Mouse (Mus musculus): ENCODE results near the gene Elk3.

The Elk3 gene

DNA sequence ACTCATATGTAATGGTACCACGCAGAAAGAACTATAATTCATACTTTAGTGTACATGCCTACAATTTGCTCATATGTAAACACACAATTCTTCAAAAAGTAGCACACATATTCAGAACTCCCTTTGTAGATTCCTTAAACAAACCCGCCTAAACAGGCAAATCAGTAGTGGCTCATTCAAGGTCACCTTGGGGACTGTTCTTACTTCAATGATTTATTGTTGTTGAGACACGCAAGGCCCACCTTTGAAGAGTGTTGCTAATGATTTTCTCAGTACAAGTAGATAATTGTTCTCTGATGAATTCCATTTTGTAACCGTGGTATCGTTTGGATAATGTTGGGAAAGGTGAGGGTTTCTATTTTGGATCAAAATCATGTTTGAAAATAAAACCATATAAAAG, 17.4 kb upstream of the Elk3 start:
- DNase-seq, result no peak

DNA sequence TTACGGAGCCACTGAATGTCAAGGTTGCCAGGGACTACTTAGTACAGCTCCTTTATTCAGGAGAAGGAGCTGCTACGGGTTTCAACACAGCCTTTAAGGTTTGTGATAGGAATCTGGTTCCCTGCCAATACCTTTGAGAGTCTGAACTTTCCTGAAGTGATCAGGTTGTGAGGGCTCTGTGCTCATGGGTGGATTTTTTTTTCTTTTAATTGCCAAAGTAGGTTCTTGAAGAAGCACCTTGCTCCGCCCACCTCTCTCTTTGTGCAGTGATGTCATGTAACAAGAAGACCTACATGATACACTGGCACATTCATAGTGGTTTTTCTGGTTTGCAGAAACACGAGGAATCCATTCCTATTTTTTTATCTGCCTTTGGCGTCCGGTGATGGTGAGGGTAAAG, 16.3 kb upstream of the Elk3 start:
- DNase-seq, result no peak

DNA sequence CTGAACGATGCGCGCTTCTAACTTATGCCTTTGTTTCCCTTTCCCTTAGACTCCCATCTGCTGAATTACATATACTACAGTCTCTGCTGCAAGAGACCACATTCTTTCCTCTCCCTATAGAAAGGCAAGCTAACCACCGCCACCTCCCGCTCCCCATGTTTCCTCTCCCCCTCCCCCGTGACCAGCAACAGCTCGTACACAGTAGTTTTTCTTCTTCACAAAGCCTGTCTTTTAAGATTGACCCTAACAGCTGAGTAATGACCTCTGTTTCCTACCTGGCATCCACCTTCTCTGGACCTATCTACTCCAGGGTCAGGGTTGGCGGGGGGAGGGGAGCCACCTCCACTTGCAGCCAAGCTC, 15.8 kb upstream of the Elk3 start:
- DNase-seq, result no peak

DNA sequence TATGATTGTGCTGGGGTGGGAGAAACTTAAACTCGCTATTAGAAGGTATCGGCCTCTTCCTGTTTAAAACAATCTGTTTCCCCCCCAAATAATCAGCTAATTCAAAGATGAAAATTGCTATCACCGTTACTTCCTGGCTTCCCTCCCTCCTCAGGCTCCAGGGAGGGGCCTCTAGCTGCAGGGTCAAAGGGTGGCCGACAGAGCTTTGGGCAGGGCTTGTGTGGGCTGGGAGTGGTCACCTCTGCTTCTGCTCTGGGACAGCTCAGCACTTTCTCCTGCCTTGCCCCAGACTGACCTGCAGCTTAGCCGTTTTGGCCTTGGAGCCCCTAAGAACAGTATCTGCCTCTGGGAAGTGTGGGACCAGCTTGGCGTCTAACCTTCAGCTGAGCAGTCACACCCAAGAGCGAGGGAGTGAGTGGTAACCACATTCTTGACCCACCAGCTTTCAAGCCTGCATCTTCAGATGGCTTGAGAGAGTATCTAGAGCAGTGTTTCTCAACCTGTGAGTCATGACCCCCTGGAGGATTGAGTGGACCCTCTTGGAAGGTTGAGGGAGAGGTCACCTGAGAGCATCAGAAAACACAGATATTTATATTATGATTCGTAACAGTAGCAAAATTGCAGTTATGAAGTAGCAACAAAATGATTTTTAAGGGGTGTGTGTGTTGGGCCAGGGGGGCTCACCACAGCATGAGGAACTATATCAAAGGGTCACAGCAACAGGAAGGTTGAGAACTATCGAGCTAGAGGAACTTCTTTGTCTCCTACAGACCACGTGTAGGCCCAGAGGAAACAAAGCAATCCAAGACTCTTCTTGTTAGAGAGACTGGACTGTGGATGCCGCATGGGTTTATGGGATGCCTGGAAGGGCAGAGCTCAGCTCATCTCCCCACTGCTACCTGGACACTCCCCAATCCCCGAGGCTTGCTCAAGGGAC, 15.1 kb upstream of the Elk3 start:
- no peak for DNase-seq

DNA sequence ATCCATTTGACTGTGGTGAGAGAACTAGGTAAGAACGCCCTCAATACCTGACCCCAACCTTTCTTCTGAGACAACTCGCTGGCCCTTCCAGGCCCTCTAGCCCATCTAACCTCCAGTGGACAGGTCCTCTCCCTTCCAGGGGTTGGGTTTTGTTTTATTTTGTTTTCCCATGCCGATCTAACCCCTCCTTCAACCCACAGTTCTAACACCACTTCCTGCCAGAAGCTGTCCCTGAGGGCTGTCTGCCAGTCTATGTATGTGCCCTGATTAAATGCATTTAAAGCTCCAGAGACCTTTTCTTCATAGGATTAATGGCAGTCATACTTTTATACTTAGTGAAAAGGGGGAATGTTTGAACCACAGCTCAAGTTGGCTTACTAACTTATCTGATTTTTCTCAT, 14.4 kb upstream of the Elk3 start:
- DNase-seq, result no peak

DNA sequence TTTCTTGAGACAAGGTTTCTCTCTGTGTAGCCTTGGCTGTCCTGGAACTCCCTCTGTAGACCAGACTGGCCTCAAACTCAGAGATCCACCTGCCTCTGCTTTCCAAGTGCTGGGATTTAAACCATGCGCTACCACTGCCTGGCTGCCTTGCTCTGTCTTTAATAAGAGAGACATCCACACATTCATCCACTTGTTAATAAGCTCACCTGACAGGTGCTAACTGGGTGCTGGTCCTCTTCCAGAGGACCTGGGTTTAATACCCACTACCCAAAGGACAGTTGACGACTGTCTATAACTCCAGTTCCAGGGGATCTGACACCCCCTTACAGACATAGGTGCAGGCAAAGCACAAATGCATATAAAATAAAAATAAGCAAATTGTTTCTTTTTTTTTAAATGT, 13.5 kb upstream of the Elk3 start:
- DNase-seq, result no peak

DNA sequence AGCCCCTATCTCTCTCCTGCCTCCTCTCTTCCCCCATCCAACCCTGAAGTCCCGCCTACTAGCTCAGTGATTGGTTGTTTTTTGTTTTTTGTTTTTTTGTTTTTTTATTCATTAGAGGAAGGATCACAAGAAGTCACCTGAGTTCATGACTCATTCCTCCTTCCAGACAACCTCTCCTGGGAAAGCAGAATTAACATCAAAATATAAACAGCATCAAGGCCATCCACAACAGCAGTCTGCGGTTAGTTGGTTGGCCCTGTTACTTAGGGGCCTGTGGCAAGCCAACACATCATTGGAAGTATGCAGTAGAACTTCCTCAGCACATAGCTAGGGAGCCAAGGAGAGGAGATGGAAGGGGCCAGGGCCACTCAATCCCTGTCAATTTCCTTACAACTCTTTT, 12.7 kb upstream of the Elk3 start:
- no peak for DNase-seq

DNA sequence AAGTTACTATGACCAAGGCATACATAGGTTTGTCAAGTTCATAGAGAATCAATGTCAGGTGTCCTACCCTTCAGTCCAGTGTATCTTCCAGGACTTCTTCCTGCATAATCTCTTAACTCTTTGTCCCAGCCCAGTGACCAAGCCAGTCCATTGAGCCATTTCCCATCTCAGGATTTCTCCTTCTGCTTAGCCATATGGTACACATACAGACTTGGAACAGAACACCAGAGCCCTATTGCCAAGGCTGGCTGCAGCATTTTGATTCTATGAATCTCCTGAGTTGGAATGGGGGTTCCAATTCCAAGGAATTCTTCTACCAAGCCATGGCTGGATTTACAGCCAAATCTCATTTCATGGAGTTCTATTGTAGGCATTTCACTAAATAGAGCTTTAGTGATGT, 10.8 kb upstream of the Elk3 start:
- DNase-seq, result peak; percentile 25

DNA sequence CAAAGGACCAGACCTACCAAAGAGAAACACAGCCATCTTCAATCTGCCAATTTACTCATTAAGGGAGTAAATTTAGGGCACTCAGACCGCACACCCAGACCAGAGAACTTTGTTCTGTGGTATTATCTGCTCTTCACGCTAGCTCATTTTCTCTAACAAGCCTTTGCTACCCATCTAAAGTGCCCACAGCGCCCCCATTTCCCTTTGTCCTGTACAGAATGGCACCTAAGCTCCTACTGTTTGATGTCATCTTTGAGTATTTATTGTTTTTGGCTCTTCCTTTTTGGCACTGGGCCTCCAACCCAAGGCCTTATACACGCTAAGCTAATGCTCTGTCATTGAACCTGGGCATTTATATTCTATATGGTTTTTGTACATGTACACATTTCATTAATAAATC, 9.2 kb upstream of the Elk3 start:
- DNase-seq, result no peak

DNA sequence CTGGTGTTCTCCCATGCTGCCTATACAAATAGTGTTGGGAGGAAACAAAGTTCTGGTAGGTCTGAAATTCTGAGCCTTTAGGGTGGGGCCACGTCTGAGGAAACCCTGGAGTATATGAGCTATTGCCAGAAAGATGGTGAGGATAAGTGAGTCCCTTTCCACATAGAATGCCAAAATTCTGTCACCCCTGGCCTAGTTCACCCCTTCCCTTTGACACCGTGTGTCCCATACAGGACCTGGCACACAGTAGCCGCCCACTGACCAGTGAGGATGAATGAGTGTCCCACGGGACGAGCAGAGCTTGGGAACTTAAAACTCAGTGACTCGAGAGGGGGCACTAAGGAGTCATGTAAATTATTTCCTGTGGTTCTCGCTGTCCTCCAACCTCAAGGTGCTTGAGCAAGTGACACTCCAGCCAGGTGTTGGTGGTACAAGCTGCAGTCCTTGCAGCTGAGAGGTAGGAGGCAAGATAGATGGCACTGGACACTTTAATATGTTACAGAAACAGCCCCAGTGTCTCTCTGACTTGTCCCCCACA, 8.7 kb upstream of the Elk3 start:
- DNase-seq, result no peak

DNA sequence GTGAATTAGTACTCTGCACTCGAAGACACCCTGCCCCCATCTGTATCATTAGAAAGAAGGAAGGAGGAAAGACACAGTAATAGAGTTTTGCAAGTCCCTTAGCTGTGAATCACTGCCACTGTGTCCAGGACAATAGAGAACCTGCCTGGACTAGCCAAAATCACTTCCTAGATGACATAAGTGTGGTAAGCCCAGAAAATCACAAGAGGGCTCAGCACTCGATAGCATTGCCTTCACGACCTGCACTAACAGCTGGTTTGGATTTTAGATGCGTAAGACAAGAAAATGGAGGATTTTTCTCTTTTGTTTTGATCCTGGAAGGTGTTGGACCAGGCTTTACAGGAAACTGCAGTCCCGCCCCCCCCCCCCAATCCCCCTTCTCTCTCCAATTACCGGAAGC, 6.0 kb upstream of the Elk3 start:
- DNase-seq, result no peak

DNA sequence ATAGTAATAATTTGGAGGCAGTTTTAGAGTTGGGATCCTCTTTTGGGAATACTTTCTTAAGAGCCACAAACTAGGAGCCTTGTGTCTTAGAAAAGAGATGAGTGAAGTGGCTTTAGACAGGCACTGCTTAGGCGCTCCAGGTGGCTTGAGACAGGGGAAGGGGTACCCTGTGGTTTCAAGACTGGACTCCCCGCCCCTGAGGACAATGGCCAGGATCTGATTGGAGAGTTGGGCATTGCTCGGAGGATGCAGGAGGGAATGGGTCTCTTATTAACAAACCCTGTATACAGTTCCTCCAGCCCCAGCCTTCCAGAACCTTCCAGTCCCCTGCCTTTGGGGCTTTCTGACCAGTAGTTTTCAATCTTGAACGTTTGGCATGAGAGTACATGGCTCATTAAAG, 641 bp upstream of the Elk3 start:
- no peak for DNase-seq

DNA sequence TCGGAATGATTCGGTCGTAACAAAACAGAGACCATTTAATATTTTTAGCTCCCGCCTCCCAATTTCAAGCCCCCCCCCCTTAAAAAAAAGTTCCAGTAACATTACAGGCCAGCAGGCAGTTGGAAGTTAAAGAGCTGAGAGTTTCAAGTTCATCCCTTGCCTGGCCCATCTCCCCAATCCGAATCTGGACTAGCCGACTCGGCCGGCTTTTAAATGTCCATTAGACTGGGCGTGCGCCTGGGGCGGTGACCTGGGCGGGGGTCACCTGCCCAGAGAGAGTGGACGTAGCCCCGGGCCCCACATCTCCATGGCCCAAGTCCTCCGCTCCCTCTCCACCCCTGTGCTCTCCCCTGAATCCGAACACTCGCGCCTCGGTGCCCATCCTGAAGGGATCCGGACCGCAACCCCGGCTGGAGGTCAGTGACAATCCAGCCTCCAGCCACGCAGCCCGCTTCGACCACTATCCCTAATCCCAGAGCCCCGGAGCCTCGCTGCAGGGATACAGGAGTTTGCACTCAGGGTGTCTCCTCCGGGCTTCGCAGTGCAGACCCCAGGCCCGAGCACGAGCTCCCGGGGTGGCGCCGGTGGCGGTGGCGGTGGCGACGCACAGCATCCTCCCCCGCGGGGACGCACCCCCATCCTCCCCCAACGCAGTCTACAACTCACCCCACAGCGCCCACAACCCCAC, 857 bp downstream of the Elk3 start:
- no peak for DNase-seq

DNA sequence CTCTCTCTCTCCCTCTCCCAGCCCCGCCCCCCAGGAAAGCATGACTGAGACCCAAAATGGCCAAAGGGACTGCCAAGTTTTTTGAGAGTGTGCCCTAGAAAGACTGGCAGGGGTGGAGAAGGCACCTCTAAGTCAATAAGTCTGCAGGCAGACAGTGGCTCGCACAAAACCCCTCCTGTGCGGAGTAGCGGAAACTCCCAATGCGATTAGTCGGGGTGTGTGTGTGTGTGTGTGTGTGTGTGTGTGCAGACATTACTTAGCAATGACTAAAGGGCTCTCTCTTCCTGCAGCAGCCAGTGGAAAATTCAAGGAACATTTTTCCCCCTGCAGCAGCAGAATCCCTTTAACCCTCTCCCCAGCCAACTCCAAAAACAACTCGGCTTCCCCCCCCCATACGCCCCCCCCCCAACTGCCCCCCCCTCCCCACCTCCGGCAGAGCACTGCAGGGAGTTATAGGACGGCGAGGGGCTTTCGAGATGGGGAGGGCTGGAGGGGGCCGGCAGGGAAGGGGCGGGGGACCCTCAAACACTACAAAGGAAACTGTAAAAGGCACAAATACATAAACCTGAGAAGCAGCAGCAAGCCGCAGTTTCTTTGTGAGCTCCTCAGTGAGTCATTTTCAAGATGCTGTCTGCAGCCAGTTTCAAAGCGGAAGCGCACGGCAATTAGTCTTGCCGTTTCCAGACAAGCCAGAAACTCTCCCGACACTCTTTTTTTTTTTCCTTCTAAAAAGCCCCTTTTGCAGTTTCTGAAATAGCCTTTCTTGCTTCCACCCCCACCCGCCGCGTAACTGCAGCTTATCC, 1.6 kb downstream of the Elk3 start:
- DNase-seq, result no peak

DNA sequence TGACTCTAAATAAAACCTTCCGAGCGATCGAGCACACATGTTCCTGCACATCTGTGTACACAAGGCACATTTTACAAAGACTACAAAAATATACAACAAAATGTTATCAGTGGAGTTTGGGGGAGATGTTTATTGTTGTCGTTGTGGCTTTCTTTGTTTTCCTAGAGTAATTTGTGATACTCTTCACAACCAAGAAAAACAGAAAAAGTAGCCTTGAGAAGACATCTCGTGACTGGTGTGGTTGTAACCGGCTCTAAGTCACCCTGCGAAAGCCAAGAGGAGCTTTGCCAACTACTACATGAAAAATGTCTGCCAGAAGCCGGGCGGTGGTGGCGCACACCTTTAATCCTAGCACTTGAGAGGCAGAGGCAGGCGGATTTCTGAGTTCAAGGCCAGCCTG, 4.6 kb downstream of the Elk3 start:
- DNase-seq, result no peak

DNA sequence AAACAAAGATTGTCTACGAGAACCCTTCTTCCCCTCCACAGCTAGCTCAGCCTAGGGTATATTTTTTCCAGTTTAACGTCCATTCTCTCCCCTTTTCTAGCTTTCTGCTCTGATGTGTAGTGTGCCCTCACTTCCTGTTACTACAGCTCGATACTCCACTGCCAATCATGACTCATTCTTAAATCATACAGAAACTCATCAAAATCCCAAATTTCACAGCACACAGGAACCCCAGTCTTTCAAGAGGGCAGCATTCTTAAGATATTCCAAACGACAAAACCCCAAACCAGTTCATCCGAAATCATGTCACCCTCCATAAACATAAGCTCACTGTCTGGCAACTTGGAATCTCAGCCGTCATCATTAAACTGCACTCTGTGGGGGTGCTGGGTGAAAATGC, 5.0 kb downstream of the Elk3 start:
- no peak for DNase-seq

DNA sequence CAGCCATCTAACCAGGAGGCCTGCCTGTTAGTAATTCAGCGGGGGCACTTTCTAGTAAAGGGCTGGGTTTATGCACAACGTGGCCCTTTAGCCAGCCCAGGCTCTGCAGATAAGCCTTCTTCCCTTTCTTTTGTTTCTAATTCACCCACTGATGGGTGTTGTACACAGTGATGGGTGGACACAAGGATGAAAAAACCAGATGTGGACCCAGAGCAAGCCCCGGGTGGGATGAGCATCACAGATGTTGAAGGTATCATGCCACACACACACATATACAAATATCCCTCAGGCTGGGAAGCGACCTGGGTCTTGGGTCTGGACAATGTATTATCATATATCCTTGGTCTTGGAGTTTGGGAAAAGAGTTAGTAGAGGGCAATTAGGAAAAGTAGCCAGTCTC, 7.7 kb downstream of the Elk3 start:
- no peak for DNase-seq

DNA sequence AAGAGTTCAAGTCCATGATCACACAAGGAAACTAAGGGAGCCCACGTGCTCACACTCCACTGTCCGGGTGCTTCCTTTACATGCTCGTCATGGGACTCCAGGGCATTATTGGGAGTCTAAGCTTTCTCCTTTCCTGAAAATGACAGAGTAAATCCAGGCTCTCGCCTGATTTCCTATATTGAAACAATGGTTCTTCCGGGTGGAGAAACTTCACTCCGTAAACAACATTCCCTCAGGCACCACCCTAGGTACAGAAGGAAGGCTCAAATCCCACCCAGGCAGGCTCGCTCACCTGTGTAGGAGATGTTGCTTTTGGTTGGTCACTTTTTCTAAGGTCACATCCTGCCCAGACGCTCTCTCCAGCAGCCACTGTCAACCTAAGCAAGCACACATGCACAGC, 9.1 kb downstream of the Elk3 start:
- DNase-seq, result no peak

DNA sequence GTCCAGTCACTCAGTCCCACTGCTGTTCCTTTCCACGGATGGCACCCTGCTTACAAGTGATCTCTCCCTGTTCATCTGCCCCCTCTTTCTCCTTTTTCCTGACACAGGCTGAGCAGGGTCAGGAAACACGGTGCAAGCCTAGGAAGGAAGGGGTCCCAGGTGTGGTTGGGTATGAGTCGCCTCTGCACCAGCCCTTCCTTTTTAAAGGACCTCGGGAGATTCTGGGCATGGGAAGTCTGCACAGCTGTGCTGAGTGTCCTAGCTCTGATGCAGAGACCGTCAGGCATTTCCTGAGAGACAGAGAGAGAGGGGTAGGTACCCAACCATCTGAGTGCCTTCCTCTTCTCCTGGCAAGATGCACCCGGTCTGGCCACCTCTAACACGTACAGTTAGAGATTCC, 12.7 kb downstream of the Elk3 start:
- no peak for DNase-seq

DNA sequence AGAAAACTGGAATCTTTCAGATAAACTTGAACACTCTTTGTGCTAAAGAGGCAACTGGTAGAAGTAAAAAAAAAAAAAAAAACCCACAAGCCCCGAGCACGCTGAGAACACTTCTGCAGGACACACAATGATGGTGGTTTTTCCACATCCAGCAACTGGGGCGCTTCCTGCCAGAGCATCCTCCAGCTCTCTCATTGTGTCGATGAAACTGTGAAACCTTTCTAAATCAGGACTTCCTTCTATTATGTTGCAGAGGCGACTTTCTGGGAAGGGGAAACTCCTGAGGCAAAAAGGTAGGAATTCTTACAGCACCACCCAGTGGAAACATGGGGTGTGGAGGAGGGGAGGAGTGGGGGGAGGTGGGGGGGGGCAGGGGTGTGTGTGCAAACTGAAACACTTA, 13.2 kb downstream of the Elk3 start:
- no peak for DNase-seq

DNA sequence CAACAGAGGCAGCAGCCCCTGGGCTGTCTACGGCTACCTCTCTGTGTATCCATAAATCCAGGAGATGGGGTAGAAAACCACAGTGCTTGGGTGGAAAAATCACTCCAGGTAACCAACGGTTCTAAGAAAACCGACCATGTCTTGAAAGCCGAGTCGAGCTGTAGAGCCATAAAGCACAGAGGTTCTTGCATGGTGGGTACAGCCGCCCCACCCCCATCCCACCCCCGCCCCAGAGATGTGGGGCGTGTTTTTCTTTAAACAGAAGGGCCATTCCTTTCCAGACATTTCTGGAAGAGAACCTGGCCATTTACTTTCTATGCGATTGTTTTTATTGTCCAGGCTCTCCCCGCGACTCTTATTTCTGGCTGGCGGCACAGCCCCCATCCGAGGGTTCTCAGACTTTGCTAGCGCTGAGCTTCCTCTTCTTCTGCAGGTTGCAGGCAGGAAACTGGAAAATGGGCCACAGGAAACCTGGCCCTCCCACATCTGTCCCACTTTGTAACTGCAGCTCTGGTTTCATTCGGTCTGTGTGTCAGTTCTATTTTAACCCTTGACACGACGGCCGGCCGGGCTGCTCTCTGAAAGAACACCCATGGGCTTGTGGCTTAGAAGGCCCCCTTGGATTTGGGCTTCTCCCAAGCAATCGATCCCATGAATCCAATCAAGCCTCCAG, 16.3 kb downstream of the Elk3 start:
- DNase-seq, result no peak

DNA sequence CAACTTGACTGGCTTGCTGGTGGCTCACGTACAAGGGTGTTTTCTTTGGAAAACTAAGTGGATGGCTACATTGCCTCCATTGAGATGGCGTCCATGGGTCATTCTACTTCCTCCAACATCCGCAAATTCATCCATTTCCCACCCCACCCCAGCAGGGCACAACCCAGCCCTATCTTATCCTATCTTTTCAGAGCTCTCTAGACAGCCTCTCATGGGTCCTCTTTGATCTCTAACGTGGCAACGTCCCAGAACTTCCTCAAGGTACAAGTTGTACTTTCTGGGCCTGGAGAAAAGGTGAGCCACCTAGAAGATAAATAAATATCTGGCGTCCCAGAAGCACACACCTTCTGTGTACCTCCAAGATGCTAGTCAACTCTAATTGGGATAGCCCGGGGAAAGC, 17.3 kb downstream of the Elk3 start:
- no peak for DNase-seq

DNA sequence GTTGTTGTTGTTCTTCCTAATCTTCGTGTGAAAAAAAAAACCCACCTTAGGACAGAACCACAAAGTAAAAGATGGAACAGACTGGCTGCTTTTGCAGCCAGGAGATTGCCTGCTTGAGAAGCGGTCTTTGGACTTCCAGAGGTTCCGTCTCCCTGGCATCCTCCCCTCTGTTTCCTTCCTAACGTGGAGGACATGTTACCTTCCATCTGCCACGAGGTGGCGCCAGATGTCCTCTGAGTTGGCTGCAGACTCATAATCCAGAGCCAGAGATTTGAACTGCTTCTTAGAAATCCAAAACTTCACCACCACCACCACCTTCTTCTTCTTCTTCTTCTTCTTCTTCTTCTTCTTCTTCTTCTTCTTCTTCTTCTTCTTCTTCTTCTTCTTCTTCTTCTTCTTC, 19.1 kb downstream of the Elk3 start:
- DNase-seq, result peak; percentile 69
